Mouse (Mus musculus): ENCODE results near the gene Olfr847.

Gene Olfr847

GRCm38 (mm10) chr9:19378569-19378968 lies at the start of gene Olfr847:
Gene Olfr847 (minus strand): TSS chr9:19378669.
- DNase-seq (ENCODE audit: low spot score in 2 of 2) = no peak

GRCm38 (mm10) chr9:19363905-19364304 lies 14.6 kb downstream of the Olfr847 start, which contains the start of gene Olfr846:
Gene Olfr846 (minus strand): TSS chr9:19364005.
- no peak for DNase-seq (ENCODE audit: low spot score in 2 of 2)

- DNase-seq (ENCODE audit: low spot score in 2 of 2) = no peak
Measured at GRCm38 (mm10) chr9:19336157-19336556, 42.3 kb downstream of the Olfr847 start, which contains the start of gene Olfr845. Gene Olfr845 (plus strand): TSS chr9:19336457.
